Mouse (Mus musculus): ENCODE data around the gene Cwc27. TPM values are rescaled to one million over a fixed set of nuclear protein-coding genes. Genes with fewer than 3 reads are reported as not detected.
A peak's percentile ranks its signal among the peaks of the same experiment; 100 is the strongest.

Cwc27 gene
- polyA plus RNA-seq (2016; fragmentation: Nextera tagmentation; extraction: Ambion mirVana): 31.0 and 33.3 TPM in 2 replicates

DNA sequence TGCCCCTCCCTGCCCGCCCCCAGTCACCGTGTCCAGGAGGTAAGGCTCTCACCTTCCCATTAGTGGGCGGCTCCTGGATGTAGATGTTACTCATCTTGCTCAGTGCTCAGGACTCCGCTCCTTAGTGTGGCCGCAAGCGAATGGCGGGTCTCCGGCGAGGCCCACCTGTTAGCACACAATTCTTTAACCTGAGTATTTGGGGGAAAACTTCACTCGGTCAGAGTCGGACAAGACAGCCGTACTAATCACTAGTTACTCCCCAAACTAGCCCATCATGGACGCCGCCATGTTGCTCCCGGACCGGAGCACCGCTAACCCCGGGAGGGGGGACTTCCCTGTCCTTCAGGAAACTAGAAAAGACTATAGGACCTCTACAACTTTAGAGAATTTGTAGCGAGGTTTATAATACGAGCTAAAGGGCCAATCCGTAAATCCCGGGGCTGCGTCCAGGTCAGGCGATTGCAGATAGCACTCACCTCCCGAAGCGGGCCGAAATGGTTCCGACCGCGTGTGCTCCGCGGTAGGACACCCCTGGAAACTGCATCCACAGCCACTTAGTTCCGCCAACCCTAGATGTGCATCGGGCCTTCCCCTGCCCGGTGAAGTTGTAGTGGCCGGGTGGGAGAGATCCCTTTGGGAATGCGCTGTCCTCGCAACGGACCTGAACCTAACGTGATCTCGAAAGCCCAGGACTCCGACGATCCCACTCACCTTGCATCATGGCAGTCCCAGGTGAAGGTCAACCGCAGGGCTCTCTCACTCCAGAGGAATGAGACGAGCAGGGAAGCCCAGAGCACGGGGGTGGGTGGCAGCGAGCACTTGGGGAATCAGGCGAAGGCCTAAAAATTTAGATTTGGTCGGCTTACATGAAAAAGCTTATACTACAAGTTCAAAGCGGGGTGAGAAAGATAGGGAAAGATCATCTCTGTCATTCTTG is at the start of gene Cwc27:
Cwc27 (minus strand) TSS at position 508 of the 937 bp plus-strand sequence.
- H3K27ac ChIP-seq: peak within 1 kb of the TSS; percentile 98

GRCm38 (mm10) chr13:104866726-104867125 is 49.8 kb upstream of the Cwc27 start:
- Histone ChIP-seq H3K4me1 (peaks cover 9% of the 10 kb centered on the region), H3K36me3 (no peaks in the 10 kb centered on the region), H3K27me3 (ENCODE audit: low read depth, poor library complexity, severe bottlenecking) (peaks cover 36% of the 10 kb centered on the region), H3K4me3 (no peak overlapping the region), H3K27ac (no peak overlapping the region), H3K9me3 (replicated peaks) (no peaks in the 10 kb centered on the region)
- no peak for DNase-seq (ENCODE audit: low spot score)
- WGBS: 92% methylated on average over 5 of the region's 5 CpGs

More for the DNA sequence above, at the start of gene Cwc27:
- H3K4me1 ChIP-seq: peaks cover 16% of the 10 kb centered on the region
- H3K36me3 ChIP-seq: peaks cover 12% of the 10 kb centered on the region; the same call in 1 of the 2 replicates
- WGBS: 1% methylated on average over 50 of the region's 50 CpGs
- H3K9me3 ChIP-seq (replicated peaks): no peaks in the 10 kb centered on the region
- peak; percentile 88 for DNase-seq (ENCODE audit: low spot score)
- peak within 1 kb of the TSS; percentile 86 for H3K4me3 ChIP-seq
- H3K27me3 ChIP-seq (ENCODE audit: low read depth, poor library complexity, severe bottlenecking): no peaks in the 10 kb centered on the region

- Histone ChIP-seq H3K27ac (peak within 1 kb of the TSS; percentile 61), H3K4me1 (peaks cover 9% of the 10 kb centered on the region)
- WGBS: 5% methylated on average over 38 of the region's 38 CpGs
Measured at GRCm38 (mm10) chr13:104863127-104863979, 46.4 kb upstream of the Cwc27 start, which contains the start of gene Shisal2b. TSS of gene Shisal2b (minus strand) at chr13:104863893.

GRCm38 (mm10) chr13:104853645-104854044 is 36.7 kb upstream of the Cwc27 start:
- Histone ChIP-seq H3K9me3 (replicated peaks) (no peaks in the 10 kb centered on the region), H3K27ac (no peak overlapping the region), H3K4me1 (no peaks in the 10 kb centered on the region), H3K27me3 (ENCODE audit: low read depth, poor library complexity, severe bottlenecking) (no peaks in the 10 kb centered on the region), H3K36me3 (no peaks in the 10 kb centered on the region), H3K4me3 (no peak overlapping the region)
- DNase-seq (ENCODE audit: low spot score): no peak
- 87% methylated on average over 2 of the region's 2 CpGs for WGBS

More at GRCm38 (mm10) chr13:104863127-104863979, 46.4 kb upstream of the Cwc27 start, which contains the start of gene Shisal2b:
- peak; percentile 64 for DNase-seq (ENCODE audit: low spot score)
- Histone ChIP-seq H3K36me3 (no peaks in the 10 kb centered on the region), H3K27me3 (ENCODE audit: low read depth, poor library complexity, severe bottlenecking) (peaks cover 41% of the 10 kb centered on the region), H3K4me3 (peak within 1 kb of the TSS; percentile 59), H3K9me3 (replicated peaks) (no peaks in the 10 kb centered on the region)

- DNase-seq (ENCODE audit: low spot score): no peak
- peaks cover 7% of the 10 kb centered on the region for H3K36me3 ChIP-seq
- 83% methylated on average over 13 of the region's 13 CpGs for WGBS
- H3K9me3 ChIP-seq (replicated peaks): no peaks in the 10 kb centered on the region
- no peaks in the 10 kb centered on the region for H3K4me1 ChIP-seq
- no peak overlapping the region for H3K4me3 ChIP-seq
- H3K27me3 ChIP-seq (ENCODE audit: low read depth, poor library complexity, severe bottlenecking): no peaks in the 10 kb centered on the region
- H3K27ac ChIP-seq: no peak overlapping the region
Measured at GRCm38 (mm10) chr13:104843295-104844089, 26.6 kb upstream of the Cwc27 start.

DNA sequence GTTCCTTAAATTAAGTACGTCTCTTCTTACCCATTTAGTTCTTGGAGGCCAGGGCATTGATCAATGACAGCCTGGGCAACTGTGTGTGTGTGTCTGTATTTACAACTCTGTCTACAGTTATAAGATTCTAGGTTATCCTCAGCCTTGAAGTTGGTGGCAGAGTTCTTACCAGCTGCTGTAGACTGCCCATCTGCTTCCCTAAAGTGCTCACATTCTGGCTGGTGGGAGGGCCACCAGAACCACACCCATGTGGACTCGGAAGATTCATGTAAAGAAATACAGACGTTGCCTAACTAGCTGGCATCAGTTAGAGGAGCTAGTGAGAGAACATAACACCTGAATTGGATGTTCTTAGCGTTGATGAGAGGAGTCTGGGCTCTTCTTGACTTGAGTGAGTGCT is 25.0 kb upstream of the Cwc27 start:
- no peak overlapping the region for H3K4me3 ChIP-seq
- peaks cover 18% of the 10 kb centered on the region for H3K36me3 ChIP-seq
- no peak for DNase-seq (ENCODE audit: low spot score)
- no peaks in the 10 kb centered on the region for H3K9me3 ChIP-seq (replicated peaks)
- H3K27ac ChIP-seq: no peak overlapping the region
- H3K27me3 ChIP-seq (ENCODE audit: low read depth, poor library complexity, severe bottlenecking): no peaks in the 10 kb centered on the region
- 70% methylated on average over 4 of the region's 4 CpGs for WGBS
- no peaks in the 10 kb centered on the region for H3K4me1 ChIP-seq

DNA sequence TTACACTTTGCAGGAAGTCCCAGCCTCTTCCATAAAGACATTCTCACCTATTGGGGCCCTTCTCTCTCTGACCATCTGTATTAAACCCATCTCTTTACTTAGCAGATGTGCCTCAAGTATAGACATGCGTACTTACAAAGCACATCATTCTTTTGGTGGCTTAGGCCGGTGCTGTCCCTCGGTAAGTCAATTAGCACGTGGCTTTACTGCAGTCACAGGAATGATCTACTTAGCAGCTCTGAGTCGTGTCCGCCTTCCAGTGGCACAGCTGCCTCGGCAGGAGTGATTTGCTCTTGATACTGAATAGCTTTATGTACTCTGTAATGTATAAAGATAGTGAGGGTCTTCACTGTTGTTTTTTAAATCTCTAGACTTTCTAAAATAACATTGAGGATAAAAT is 20.7 kb upstream of the Cwc27 start:
- Histone ChIP-seq H3K4me3 (no peak overlapping the region), H3K4me1 (no peaks in the 10 kb centered on the region), H3K36me3 (peaks cover 56% of the 10 kb centered on the region), H3K27me3 (ENCODE audit: low read depth, poor library complexity, severe bottlenecking) (no peaks in the 10 kb centered on the region), H3K27ac (no peak overlapping the region), H3K9me3 (replicated peaks) (no peaks in the 10 kb centered on the region)
- 69% methylated on average over 7 of the region's 7 CpGs for WGBS
- no peak for DNase-seq (ENCODE audit: low spot score)

- H3K27me3 ChIP-seq (ENCODE audit: low read depth, poor library complexity, severe bottlenecking): no peaks in the 10 kb centered on the region
- H3K4me1 ChIP-seq: no peaks in the 10 kb centered on the region
- DNase-seq (ENCODE audit: low spot score): no peak
- 0 out of 2 replicates have a peak, but pooled peaks cover 2% of the 10 kb centered on the region for H3K9me3 ChIP-seq (replicated peaks)
- H3K36me3 ChIP-seq: peaks cover 92% of the 10 kb centered on the region
- no peak overlapping the region for H3K4me3 ChIP-seq
- WGBS: 96% methylated on average over 13 of the region's 13 CpGs
- H3K27ac ChIP-seq: no peak overlapping the region
Measured at GRCm38 (mm10) chr13:104832811-104833210, 15.9 kb upstream of the Cwc27 start.

DNA sequence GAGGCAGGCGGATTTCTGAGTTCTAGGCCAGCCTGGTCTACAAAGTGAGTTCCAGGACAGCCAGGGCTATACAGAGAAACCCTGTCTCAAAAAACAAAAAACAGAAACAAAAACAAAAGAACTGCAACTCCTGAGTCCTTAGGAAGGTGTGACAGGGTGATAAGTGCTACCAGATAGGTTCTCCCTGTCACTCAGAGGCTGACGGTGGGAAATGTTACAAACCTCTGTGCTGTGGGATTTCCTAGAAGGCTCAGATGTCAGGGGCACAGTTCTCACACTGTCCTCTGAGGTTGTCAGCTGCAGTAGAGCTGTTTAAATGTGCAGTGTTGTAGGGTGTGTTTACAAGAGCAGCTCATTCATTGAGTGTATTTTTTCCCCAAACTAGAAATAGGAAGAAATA is 8.5 kb upstream of the Cwc27 start:
- H3K27me3 ChIP-seq (ENCODE audit: low read depth, poor library complexity, severe bottlenecking): no peaks in the 10 kb centered on the region
- no peak for DNase-seq (ENCODE audit: low spot score)
- 83% methylated on average over 2 of the region's 2 CpGs for WGBS
- H3K4me1 ChIP-seq: peaks cover 8% of the 10 kb centered on the region
- peaks cover 53% of the 10 kb centered on the region for H3K36me3 ChIP-seq
- H3K27ac ChIP-seq: no peak overlapping the region
- H3K4me3 ChIP-seq: no peak overlapping the region
- H3K9me3 ChIP-seq (replicated peaks): 0 out of 2 replicates have a peak, but pooled peaks cover 2% of the 10 kb centered on the region

DNA sequence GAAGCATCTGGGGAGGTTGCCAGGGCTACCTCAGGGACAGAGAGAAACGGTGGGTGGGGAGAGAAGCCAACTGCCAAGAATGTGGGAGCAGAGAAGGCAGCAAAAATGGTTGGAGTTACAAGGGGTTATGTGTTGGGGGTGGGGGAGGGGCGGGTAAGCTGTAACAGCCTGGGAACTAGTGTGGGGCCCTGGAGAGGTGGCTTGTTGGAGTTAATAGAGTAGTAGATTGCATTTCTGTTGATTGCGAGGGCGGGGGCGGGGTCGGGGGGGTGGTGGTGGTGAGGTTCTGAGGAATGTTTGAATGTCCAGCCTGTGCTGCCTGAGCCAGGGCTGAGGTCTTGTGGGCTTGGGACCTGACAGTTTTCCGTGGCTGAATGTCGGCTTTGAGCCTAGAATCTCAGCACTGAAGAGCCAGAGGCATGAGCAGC is 5.5 kb upstream of the Cwc27 start:
- DNase-seq (ENCODE audit: low spot score): peak; percentile 31
- Histone ChIP-seq H3K36me3 (peaks cover 32% of the 10 kb centered on the region), H3K4me1 (peaks cover 18% of the 10 kb centered on the region), H3K27me3 (ENCODE audit: low read depth, poor library complexity, severe bottlenecking) (no peaks in the 10 kb centered on the region), H3K4me3 (no peak overlapping the region), H3K9me3 (replicated peaks) (no peaks in the 10 kb centered on the region), H3K27ac (no peak overlapping the region)
- WGBS: 20% methylated on average over 8 of the region's 8 CpGs

GRCm38 (mm10) chr13:104821908-104822307 is 5.0 kb upstream of the Cwc27 start:
- WGBS: 89% methylated on average over 1 of the region's 1 CpGs
- H3K36me3 ChIP-seq: peaks cover 28% of the 10 kb centered on the region
- H3K27me3 ChIP-seq (ENCODE audit: low read depth, poor library complexity, severe bottlenecking): no peaks in the 10 kb centered on the region
- no peak overlapping the region for H3K4me3 ChIP-seq
- H3K27ac ChIP-seq: no peak overlapping the region
- H3K9me3 ChIP-seq (replicated peaks): no peaks in the 10 kb centered on the region
- no peak for DNase-seq (ENCODE audit: low spot score)
- peaks cover 18% of the 10 kb centered on the region for H3K4me1 ChIP-seq

- no peak overlapping the region for H3K4me3 ChIP-seq
- peaks cover 18% of the 10 kb centered on the region for H3K4me1 ChIP-seq
- no peaks in the 10 kb centered on the region for H3K9me3 ChIP-seq (replicated peaks)
- no peak overlapping the region for H3K27ac ChIP-seq
- H3K27me3 ChIP-seq (ENCODE audit: low read depth, poor library complexity, severe bottlenecking): no peaks in the 10 kb centered on the region
- no peak for DNase-seq (ENCODE audit: low spot score)
- peaks cover 23% of the 10 kb centered on the region for H3K36me3 ChIP-seq
Measured at GRCm38 (mm10) chr13:104821192-104821591, 4.2 kb upstream of the Cwc27 start.

Measured in limb, embryonic 10.5 days (tissue).